Mouse (Mus musculus): ENCODE results near the gene 1700061G19Rik.

- TF ChIP-seq ZMIZ1 (IDR thresholded peaks at IDR 0.05; ENCODE audit: low read depth, low read length) (no peak), CTCF (IDR thresholded peaks at IDR 0.05 in 2 of 3, conservative IDR thresholded peaks at IDR 0.05 in 1 of 3; ENCODE audit: control insufficient read depth in 1 of 3, insufficient read depth in 1 of 3, low read depth in 2 of 3, low read length in 3 of 3, poor library complexity in 1 of 3, severe bottlenecking in 1 of 3) (no peak), POLR2A (IDR thresholded peaks at IDR 0.05; ENCODE audit: control insufficient read depth in 1 of 2, insufficient read depth in 1 of 2, low read depth in 1 of 2, low read length in 2 of 2, poor library complexity in 1 of 2) (no peak), MXI1 (IDR thresholded peaks at IDR 0.05; ENCODE audit: low read depth, low read length) (no peak)
Measured at GRCm38 (mm10) chr17:56829795-56830194, 45.5 kb upstream of the 1700061G19Rik start.

Data from MEL (cell line).